In the genomic region with DNA sequence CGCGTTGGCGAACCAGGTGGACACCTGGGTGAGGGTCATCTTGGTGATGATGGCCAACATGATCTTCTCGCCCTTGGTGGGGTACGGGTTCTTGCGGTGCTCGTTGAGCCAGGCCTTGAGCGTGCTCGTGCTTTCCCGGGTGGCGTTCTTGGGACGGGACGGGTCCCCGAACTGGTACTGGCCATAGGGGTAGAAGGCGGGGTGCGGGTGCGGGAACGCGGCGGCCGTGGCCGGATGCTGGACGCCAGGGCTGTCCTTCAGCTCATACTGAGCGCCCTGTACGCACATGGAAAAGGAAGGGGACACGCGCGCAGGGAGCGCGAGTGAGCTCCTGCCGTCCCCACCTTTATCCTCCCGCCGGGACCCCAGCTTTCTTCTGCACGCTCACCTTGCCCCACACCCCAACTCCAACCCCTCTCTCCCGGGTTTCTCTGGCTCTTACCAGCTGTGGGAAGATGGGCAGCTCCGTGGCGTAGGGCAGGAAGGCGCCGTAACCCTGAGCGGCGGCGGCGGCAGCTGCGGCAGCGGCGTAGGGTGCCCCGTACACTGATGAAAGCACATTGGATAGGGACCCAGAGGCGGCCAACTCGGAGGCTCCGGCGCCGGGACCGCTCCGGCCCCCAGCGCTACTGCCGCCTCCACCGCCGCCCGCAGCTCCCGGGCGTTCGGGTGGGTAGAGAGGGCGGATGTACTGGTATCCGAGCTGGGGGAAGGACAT, we compare ENCODE assay signal across 9 mouse cellular contexts. TPM values are rescaled to one million over a fixed set of nuclear protein-coding genes. Genes with fewer than 3 reads are reported as not detected.
DNase-seq lines count a peak whose midpoint lies in the region; ATAC-seq and TF ChIP-seq lines count a peak whose summit lies in the region.
"Had no signal": no experiment of that assay in that cellular context is flagged by ENCODE, and none has a peak within 500 bp of the region (broad histone marks: within the 10 kb centered on the region; RNA-seq: fewer than 3 reads in every experiment).

No protein-coding gene starts in this region.

- H3K4me3 ChIP-seq in forebrain, postnatal 0 days (ENCODE audit: low read depth, low read length): peak overlapping the region; percentile 39
- peak overlapping the region; percentile 64 for H3K4me3 ChIP-seq in kidney, embryonic 16.5 days (ENCODE audit: low read length)
- H3K4me3 ChIP-seq in midbrain, embryonic 13.5 days (replicated peaks): peak overlapping the region; percentile 85

- H3K9ac ChIP-seq in forebrain, postnatal 0 days: peak overlapping the region; percentile 40
- peak overlapping the region; percentile 81 for H3K9ac ChIP-seq in kidney, embryonic 16.5 days (replicated peaks; ENCODE audit: low read length)
- H3K9ac ChIP-seq in midbrain, embryonic 13.5 days (replicated peaks): peak overlapping the region; percentile 98

- WGBS in forebrain, postnatal 0 days: 1% methylated on average over 63 of the region's 64 CpGs
- under 1% methylated on average over 64 of the region's 64 CpGs for WGBS in kidney, embryonic 16.5 days
- WGBS in midbrain, embryonic 13.5 days: under 1% methylated on average over 64 of the region's 64 CpGs

- peaks cover 85% of the 10 kb centered on the region for H3K27me3 ChIP-seq in forebrain, postnatal 0 days (ENCODE audit: insufficient read depth, low read length)
- peaks cover 82% of the 10 kb centered on the region for H3K27me3 ChIP-seq in kidney, embryonic 16.5 days (ENCODE audit: insufficient read depth, low read length)
- peaks cover 30% of the 10 kb centered on the region for H3K27me3 ChIP-seq in midbrain, embryonic 13.5 days

- H3K4me1 ChIP-seq in forebrain, postnatal 0 days (ENCODE audit: insufficient read depth): 0 out of 2 replicates have a peak, but pooled peaks cover 6% of the 10 kb centered on the region
- H3K4me1 ChIP-seq in kidney, embryonic 16.5 days (ENCODE audit: insufficient read depth, low read length): peaks cover 59% of the 10 kb centered on the region
- peaks cover 78% of the 10 kb centered on the region for H3K4me1 ChIP-seq in midbrain, embryonic 13.5 days (replicated peaks)

- peak overlapping the region; percentile 66 for H3K4me2 ChIP-seq in forebrain, postnatal 0 days (ENCODE audit: low read depth)
- peak overlapping the region; percentile 86 for H3K4me2 ChIP-seq in kidney, embryonic 16.5 days (replicated peaks; ENCODE audit: low read depth, low read length)
- peak overlapping the region; percentile 77 for H3K4me2 ChIP-seq in midbrain, embryonic 13.5 days (replicated peaks)

- H3K9me3 ChIP-seq in forebrain, postnatal 0 days (ENCODE audit: low read length): no peaks in the 10 kb centered on the region
- no peaks in the 10 kb centered on the region for H3K9me3 ChIP-seq in kidney, embryonic 16.5 days (ENCODE audit: low read length)
- no peaks in the 10 kb centered on the region for H3K9me3 ChIP-seq in midbrain, embryonic 13.5 days

- no peaks in the 10 kb centered on the region for H3K36me3 ChIP-seq in forebrain, postnatal 0 days (ENCODE audit: insufficient read depth)
- no peaks in the 10 kb centered on the region for H3K36me3 ChIP-seq in kidney, embryonic 16.5 days (ENCODE audit: insufficient read depth, low read length)
- no peaks in the 10 kb centered on the region for H3K36me3 ChIP-seq in midbrain, embryonic 13.5 days
- H3K36me3 ChIP-seq: G1E had no signal

- TF ChIP-seq CTCF in forebrain, postnatal 0 days (IDR thresholded peaks at IDR 0.05; ENCODE audit: low read depth): no peak

- no peak for ATAC-seq in forebrain, postnatal 0 days
- ATAC-seq in kidney, embryonic 16.5 days (ENCODE audit: low FRiP score, low TSS enrichment): 0 out of 2 replicates have a peak, but pooled peaks have one; percentile 3
- peak; percentile 8; the same call in 1 of the 2 replicates for ATAC-seq in midbrain, embryonic 13.5 days

- DNase-seq in gastrocnemius, postnatal 10 days: peak; percentile 34
- no peak for DNase-seq in gastrocnemius, postnatal 25 days
- DNase-seq in adrenal gland, postnatal 25 days: peak; percentile 31
- DNase-seq in forebrain, postnatal 0 days: peak; percentile 7
- no peak for DNase-seq in left cerebral cortex, adult 18-20 months (ENCODE audit: low spot score in 2 of 2)
- no peak for DNase-seq in thymus, postnatal 36 days

- H3K27ac ChIP-seq in forebrain, postnatal 0 days (ENCODE audit: low read depth, low read length): no peak overlapping the region
- peak overlapping the region; percentile 92 for H3K27ac ChIP-seq in kidney, embryonic 16.5 days (ENCODE audit: low read length)
- H3K27ac ChIP-seq in midbrain, embryonic 13.5 days: peak overlapping the region; percentile 98

RNA-seq across cellular contexts. Expression of gene Irx3, which starts 1.2 kb away (rescaled TPM):
- 1 to 10 TPM in 1 of 2 experiments, under 1 TPM in 1; 0.47 to 1.4 TPM for total RNA-seq in gastrocnemius, postnatal 10 days (2021)
- total RNA-seq in gastrocnemius, postnatal 25 days (2021): 1 to 10 TPM in 1 of 2 experiments, under 1 TPM in 1; 0.46 to 3.4 TPM
- 9.2 and 10.8 TPM in 2 replicates for total RNA-seq in adrenal gland, postnatal 25 days (2021)
- total RNA-seq in forebrain, postnatal 0 days (2014; rRNA removed): 0.85 and 2.6 TPM in 2 replicates
- polyA plus RNA-seq in forebrain, postnatal 0 days (2015; fragmentation: Nextera tagmentation; extraction: Ambion mirVana): 0.34 and 1.3 TPM in 2 replicates
- polyA plus RNA-seq in kidney, embryonic 16.5 days (2015; fragmentation: Nextera tagmentation; extraction: Ambion mirVana): 14.5 and 14.7 TPM in 2 replicates
- polyA plus RNA-seq in midbrain, embryonic 13.5 days (2015; fragmentation: Nextera tagmentation; extraction: Ambion mirVana): 27.5 and 37.4 TPM in 2 replicates
- under 1 TPM; 0.59 to 0.72 TPM for total RNA-seq in left cerebral cortex, adult 18-20 months (2021)
- polyA plus RNA-seq: G1E had no signal

Comparison
In these comparisons a context has a peak if more than half of its experiments do, and no peak if none do; other contexts are left out.
1. DNase-seq: peak in gastrocnemius, postnatal 10 days (single experiment), adrenal gland, postnatal 25 days (single experiment) and forebrain, postnatal 0 days (single experiment); none in gastrocnemius, postnatal 25 days (single experiment), left cerebral cortex, adult 18-20 months (0 of 2) and thymus, postnatal 36 days (0 of 2).
2. H3K9ac ChIP-seq: peak in every context shown above with its lines; median percentile 98 in midbrain, embryonic 13.5 days; 81 in kidney, embryonic 16.5 days; 40 in forebrain, postnatal 0 days.
3. Peak in every context shown above with its lines, with median percentiles within 50 percentile points of each other: H3K4me2 ChIP-seq and H3K4me3 ChIP-seq.